Mouse (Mus musculus) liver, embryonic 15.5 days (tissue): ENCODE data around the gene Cdc14a. TPM values are rescaled to one million over a fixed set of nuclear protein-coding genes. Genes with fewer than 3 reads are reported as not detected.
A peak's percentile ranks its signal among the peaks of the same experiment; 100 is the strongest.

ENCODE experiments used
- ATAC-seq: fragments of 200-750 bp; cut with Nextera tagmentation; 2 replicates; pipeline ENCODE4 v1.8.0; 2017; ENCODE audit warnings: moderate number of reproducible peaks, mild to moderate bottlenecking, moderate library complexity; ENCODE audit not compliant: insufficient read depth
- H3K27ac ChIP-seq: fragments of 300-500 bp; sonication (generic); replicated peaks from 2 replicates; pipeline ENCODE4 v1.5.1; 2015; ENCODE audit warnings: mild to moderate bottlenecking, inconsistent platforms
- H3K27me3 ChIP-seq: fragments of 300-500 bp; sonication (generic); 2 replicates; pipeline ENCODE4 v1.6.1; 2015; ENCODE audit warnings: mild to moderate bottlenecking, inconsistent platforms
- H3K36me3 ChIP-seq: fragments of 300-500 bp; sonication (generic); replicated peaks from 2 replicates; pipeline ENCODE4 v1.6.1; 2015; ENCODE audit warnings: moderate library complexity, mild to moderate bottlenecking, inconsistent platforms
- H3K4me1 ChIP-seq: fragments of 300-500 bp; sonication (generic); replicated peaks from 2 replicates; pipeline ENCODE4 v1.6.1; 2015; ENCODE audit warnings: inconsistent platforms
- H3K4me2 ChIP-seq: fragments of 300-500 bp; sonication (generic); 2 replicates; pipeline ENCODE4 v1.6.1; 2015; ENCODE audit warnings: moderate library complexity, mild to moderate bottlenecking, inconsistent platforms
- H3K4me3 ChIP-seq: fragments of 300-500 bp; sonication (generic); replicated peaks from 2 replicates; pipeline ENCODE4 v1.5.1; 2015; ENCODE audit warnings: mild to moderate bottlenecking, inconsistent platforms
- H3K9ac ChIP-seq: fragments of 300-500 bp; sonication (generic); 2 replicates; pipeline ENCODE4 v1.6.1; 2015; ENCODE audit warnings: moderate library complexity, mild to moderate bottlenecking, inconsistent platforms
- H3K9me3 ChIP-seq: fragments of 300-500 bp; sonication (generic); replicated peaks from 2 replicates; pipeline ENCODE4 v1.6.1; 2016; ENCODE audit warnings: inconsistent platforms
- WGBS: fragments of 180-500 bp; shearing (Covaris S2); methylation state at CpG from one replicate; pipeline ENCODE4 v1.1.7; 2015; ENCODE audit warnings: mixed read lengths; ENCODE audit not compliant: insufficient replicate concordance; 5-methylcytosine and 5-hydroxymethylcytosine counted together
- polyA plus RNA-seq: library from polyadenylated mRNA; unstranded; fragments of >200 nt; fragmentation: Nextera tagmentation; extraction: Ambion mirVana; gene quantifications from 2 replicates; pipeline ENCODE4 v1.2.1, GENCODE M21; 2015

The Cdc14a gene
- polyA plus RNA-seq, 1 experiment from 2014 or later: 2.1 TPM

DNA sequence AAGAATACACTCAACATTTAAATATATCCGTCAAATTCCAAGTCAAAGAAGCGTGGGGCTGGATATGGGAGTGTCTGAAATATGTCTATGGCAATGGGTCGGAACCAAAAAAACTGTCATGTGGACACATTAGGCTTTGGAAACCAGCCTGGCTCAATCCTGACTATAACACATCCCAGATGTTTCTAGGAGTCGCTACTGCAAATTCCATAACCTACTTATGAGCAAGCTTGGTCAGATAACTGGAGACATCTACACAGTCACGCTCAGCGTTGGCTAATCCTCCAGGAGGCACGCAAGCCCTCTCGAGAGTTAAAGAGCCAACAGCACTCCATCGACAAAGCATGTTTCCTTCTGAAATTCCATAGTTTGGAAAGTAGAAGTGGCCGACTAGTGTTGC lies 125.1 kb downstream of the Cdc14a start:
- Histone ChIP-seq H3K4me2 (no peak overlapping the region), H3K4me1 (0 out of 2 replicates have a peak, but pooled peaks cover 7% of the 10 kb centered on the region), H3K27me3 (no peaks in the 10 kb centered on the region), H3K4me3 (no peak overlapping the region), H3K27ac (no peak overlapping the region), H3K9me3 (no peaks in the 10 kb centered on the region), H3K36me3 (peaks cover 4% of the 10 kb centered on the region), H3K9ac (no peak overlapping the region)
- WGBS: 77% methylated on average over 10 of the region's 10 CpGs
- ATAC-seq: no peak

DNA sequence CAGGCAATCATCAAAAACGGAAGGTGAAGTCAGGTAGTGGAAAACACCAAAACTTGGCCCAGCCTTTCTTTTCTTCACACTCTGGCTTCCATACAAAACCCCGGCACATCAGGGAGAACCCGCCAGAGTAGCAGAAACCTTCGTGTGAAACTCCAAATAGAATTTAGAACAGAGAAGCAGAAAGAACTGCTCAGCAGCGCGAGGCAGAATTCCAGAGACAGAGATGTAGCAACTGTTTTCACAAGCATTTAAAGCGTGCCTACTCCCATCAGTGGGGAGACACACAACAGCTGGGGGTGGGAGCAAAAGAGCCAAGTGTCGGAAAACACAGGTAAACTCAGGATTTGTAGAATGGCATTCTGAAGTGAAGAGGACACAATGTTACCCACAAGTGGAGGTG lies 125.8 kb downstream of the Cdc14a start:
- Histone ChIP-seq H3K27ac (no peak overlapping the region), H3K36me3 (peaks cover 7% of the 10 kb centered on the region), H3K9me3 (no peaks in the 10 kb centered on the region), H3K4me2 (no peak overlapping the region), H3K9ac (no peak overlapping the region), H3K4me1 (0 out of 2 replicates have a peak, but pooled peaks cover 5% of the 10 kb centered on the region), H3K4me3 (no peak overlapping the region), H3K27me3 (no peaks in the 10 kb centered on the region)
- WGBS: 79% methylated on average over 8 of the region's 8 CpGs
- no peak for ATAC-seq

DNA sequence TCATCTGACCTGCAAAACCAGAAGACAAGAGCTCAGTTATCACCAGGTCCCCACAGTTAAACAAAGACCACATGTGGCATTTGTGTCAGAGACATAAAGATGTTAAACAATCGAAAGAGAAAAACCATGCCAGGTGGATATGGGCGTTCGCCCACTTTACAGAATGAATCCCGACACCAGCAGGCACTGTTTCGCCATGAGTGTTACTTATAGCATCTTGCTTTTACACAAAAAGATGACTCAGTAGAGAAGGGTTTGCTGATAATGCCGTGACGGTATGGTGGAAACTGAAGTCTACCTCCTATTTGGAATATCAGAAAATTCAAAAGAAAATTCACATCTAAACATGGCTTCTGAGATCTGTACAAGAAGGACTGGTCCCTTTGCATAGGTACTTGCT lies 126.7 kb downstream of the Cdc14a start:
- H3K27me3 ChIP-seq: no peaks in the 10 kb centered on the region
- WGBS: 76% methylated on average over 7 of the region's 7 CpGs
- H3K4me3 ChIP-seq: no peak overlapping the region
- no peaks in the 10 kb centered on the region for H3K4me1 ChIP-seq
- no peaks in the 10 kb centered on the region for H3K9me3 ChIP-seq
- no peak overlapping the region for H3K4me2 ChIP-seq
- H3K9ac ChIP-seq: no peak overlapping the region
- no peak overlapping the region for H3K27ac ChIP-seq
- H3K36me3 ChIP-seq: peaks cover 7% of the 10 kb centered on the region
- ATAC-seq: no peak

DNA sequence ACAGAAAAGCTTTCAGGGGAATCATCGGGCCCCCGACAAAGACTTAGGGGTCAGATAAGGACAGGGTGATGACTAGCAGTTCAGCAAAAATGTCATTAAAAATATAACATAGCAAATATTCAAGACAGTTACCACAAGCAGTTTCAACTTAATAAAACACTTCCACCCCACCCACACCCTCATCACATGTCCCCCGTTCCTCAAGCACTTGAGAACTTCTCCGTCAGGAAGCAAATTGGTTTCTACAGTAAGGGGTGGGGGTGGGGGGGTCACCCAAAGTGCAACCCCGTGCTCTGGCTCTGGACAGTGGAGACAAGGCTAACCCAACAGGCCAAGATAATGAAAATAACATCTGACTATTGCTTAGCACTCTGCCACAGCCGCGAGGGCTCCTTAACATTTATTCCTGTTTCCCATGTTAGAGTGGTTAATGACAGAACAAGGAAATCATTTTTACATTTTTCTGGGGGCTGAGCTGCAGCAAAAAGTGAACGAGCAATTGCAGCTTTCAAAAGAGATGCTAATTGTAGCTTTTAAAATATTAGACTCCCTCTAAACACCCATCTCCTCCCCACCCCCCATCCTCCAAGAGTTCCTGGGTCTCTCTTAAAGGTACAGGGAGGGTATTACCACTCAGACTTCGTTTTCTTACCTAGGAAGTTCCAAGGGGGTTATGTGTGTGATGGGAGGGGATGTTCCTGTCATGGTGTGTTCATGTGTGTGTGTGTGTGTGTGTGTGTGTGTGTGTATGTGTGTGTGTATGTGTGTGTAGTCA lies 133.6 kb downstream of the Cdc14a start:
- no peaks in the 10 kb centered on the region for H3K9me3 ChIP-seq

DNA sequence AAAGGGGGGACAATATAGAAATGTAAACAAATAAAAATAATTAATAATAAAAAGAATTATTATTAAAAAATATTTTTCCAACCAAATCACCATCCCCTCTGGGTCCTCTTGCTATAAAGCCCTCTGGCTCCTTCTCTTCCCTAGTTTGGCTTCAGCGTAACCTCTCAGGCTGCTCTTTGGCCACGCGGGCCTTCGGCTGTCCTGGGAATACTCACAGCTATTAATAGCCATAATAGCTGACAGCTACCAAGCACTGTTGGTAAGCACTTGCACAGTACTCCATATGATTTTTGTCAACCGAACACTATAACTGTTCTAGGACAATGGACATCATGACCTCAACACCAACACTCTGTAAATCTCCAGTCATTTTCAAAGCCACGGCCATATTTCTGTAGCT lies 135.0 kb downstream of the Cdc14a start:
- ATAC-seq: no peak
- Histone ChIP-seq H3K9ac (no peak overlapping the region), H3K27me3 (no peaks in the 10 kb centered on the region), H3K9me3 (no peaks in the 10 kb centered on the region), H3K4me3 (no peak overlapping the region), H3K4me2 (no peak overlapping the region), H3K4me1 (no peaks in the 10 kb centered on the region), H3K27ac (no peak overlapping the region), H3K36me3 (peaks cover 4% of the 10 kb centered on the region)
- 83% methylated on average over 6 of the region's 6 CpGs for WGBS

More for the DNA sequence above, 133.6 kb downstream of the Cdc14a start:
- Histone ChIP-seq H3K27me3 (no peaks in the 10 kb centered on the region), H3K27ac (no peak overlapping the region), H3K4me2 (no peak overlapping the region), H3K36me3 (peaks cover 7% of the 10 kb centered on the region), H3K4me1 (no peaks in the 10 kb centered on the region), H3K9ac (no peak overlapping the region), H3K4me3 (no peak overlapping the region)
- WGBS: 71% methylated on average over 9 of the region's 9 CpGs
- no peak for ATAC-seq

DNA sequence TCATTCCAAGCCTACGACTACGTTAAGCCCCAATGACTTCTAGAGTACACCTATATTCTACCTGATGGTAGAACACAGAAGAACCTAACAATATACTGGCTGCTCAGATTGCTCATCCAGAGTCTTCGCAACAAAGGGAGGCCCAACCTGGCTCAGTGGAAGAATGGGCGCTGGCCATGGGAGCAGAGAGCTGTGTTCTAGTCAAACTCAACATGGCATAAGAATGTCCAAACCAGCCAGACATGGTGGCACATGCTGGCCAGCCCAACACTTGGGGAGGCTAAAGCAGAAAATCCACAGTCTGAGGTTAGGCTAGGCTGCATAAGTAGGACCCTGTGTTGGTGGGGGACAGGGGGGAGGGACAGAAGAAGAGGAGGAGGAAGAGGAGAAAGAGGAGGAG lies 139.1 kb downstream of the Cdc14a start:
- Histone ChIP-seq H3K27ac (no peak overlapping the region), H3K4me2 (no peak overlapping the region), H3K9ac (no peak overlapping the region), H3K4me1 (no peaks in the 10 kb centered on the region), H3K9me3 (no peaks in the 10 kb centered on the region), H3K36me3 (no peaks in the 10 kb centered on the region), H3K27me3 (no peaks in the 10 kb centered on the region), H3K4me3 (no peak overlapping the region)
- no peak for ATAC-seq
- WGBS: 83% methylated on average over 4 of the region's 4 CpGs

DNA sequence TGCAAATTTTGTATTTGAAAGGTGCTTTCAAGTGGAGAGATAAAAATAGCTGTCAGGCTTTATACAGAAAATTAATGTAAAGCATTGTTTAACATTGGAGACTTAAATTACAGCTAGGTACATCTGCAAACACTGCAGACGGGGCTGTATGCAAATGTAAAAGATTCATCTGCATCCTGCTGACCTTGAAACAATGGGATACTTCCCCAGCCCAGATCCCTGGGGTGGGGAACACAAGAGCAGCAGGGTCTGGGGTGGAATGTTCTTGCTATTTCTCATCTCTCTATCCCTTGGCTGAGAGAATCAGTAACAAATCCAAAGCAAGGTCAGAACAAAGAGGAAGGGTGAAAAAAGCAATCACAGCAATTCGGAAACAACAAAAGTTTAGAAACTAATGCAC lies 139.8 kb downstream of the Cdc14a start:
- Histone ChIP-seq H3K4me3 (no peak overlapping the region), H3K4me1 (no peaks in the 10 kb centered on the region), H3K9me3 (no peaks in the 10 kb centered on the region), H3K9ac (no peak overlapping the region), H3K4me2 (no peak overlapping the region), H3K27me3 (no peaks in the 10 kb centered on the region), H3K36me3 (no peaks in the 10 kb centered on the region), H3K27ac (no peak overlapping the region)
- ATAC-seq: no peak
- WGBS: 57% methylated on average over 2 of the region's 2 CpGs

DNA sequence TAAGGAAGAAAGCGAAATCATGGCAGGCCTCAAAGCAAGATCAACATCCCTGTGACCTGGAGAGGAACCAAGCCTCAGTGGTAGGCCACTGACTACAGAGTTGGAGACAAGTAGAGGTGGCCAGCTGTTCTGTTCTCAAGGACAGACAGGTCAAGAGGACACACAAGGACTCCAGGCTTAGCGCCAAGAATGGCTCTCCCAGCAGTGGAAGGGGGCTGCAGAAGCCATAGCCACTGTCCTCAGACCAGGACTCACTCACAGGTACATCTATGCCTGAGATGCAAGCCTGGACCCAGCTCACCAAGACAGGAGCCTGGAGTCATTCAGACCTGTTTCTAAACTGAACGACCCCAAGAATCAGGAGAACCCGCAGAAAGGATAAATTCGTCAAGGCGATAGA lies 142.2 kb downstream of the Cdc14a start:
- H3K9ac ChIP-seq: no peak overlapping the region
- H3K36me3 ChIP-seq: no peaks in the 10 kb centered on the region
- H3K4me1 ChIP-seq: no peaks in the 10 kb centered on the region; the same call in 1 of the 2 replicates
- 82% methylated on average over 6 of the region's 6 CpGs for WGBS
- ATAC-seq: no peak
- no peak overlapping the region for H3K4me2 ChIP-seq
- H3K4me3 ChIP-seq: no peak overlapping the region
- H3K9me3 ChIP-seq: no peaks in the 10 kb centered on the region
- H3K27me3 ChIP-seq: no peaks in the 10 kb centered on the region
- H3K27ac ChIP-seq: no peak overlapping the region

DNA sequence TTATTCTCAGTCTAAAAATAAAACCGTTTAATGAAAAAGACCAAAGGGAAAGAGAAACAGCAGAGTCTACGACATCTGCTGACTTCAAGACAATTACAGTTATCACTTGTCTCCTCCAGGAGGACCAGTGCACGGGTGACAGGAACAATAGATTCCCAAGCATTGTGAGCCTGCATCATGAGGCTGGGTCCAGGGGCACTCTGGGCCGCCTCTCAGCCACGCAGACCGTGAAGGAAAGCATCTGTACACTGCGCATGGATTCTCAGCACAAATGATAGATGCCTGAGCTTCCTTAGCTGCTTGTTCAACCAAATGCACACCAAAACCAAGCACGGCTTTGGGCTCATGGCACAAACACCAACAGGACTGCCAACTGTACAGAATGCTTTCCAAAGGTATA lies 146.7 kb downstream of the Cdc14a start:
- 77% methylated on average over 8 of the region's 8 CpGs for WGBS
- no peak overlapping the region for H3K4me2 ChIP-seq
- H3K27me3 ChIP-seq: no peaks in the 10 kb centered on the region
- H3K36me3 ChIP-seq: no peaks in the 10 kb centered on the region
- H3K9me3 ChIP-seq: no peaks in the 10 kb centered on the region
- H3K4me1 ChIP-seq: no peaks in the 10 kb centered on the region; the same call in 1 of the 2 replicates
- no peak overlapping the region for H3K9ac ChIP-seq
- ATAC-seq: no peak
- H3K4me3 ChIP-seq: no peak overlapping the region
- no peak overlapping the region for H3K27ac ChIP-seq

DNA sequence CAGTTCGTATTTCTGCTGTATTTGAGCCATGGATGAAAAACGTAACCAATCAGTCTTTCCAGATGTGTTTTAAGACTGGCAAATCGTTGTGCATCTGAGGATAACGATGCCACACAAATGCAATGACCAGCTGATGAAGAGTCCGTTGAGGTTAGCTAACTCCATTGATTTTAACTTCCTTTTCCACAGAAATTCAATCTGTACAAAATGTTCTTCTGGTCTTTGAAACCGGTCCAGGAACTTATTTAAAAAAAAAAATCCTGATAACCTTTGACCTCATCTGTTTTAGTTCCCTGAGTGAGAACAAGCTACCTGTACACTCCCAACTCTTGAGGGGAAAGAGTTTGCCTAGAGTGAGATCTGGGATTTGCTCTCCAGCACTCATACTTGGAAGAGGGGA lies 152.2 kb downstream of the Cdc14a start:
- no peaks in the 10 kb centered on the region; the same call in 1 of the 2 replicates for H3K4me1 ChIP-seq
- H3K9me3 ChIP-seq: no peaks in the 10 kb centered on the region
- no peak overlapping the region for H3K4me2 ChIP-seq
- WGBS: 60% methylated on average over 6 of the region's 6 CpGs
- H3K27ac ChIP-seq: no peak overlapping the region
- H3K9ac ChIP-seq: no peak overlapping the region
- no peaks in the 10 kb centered on the region for H3K36me3 ChIP-seq
- no peaks in the 10 kb centered on the region for H3K27me3 ChIP-seq
- no peak overlapping the region for H3K4me3 ChIP-seq
- ATAC-seq: no peak

DNA sequence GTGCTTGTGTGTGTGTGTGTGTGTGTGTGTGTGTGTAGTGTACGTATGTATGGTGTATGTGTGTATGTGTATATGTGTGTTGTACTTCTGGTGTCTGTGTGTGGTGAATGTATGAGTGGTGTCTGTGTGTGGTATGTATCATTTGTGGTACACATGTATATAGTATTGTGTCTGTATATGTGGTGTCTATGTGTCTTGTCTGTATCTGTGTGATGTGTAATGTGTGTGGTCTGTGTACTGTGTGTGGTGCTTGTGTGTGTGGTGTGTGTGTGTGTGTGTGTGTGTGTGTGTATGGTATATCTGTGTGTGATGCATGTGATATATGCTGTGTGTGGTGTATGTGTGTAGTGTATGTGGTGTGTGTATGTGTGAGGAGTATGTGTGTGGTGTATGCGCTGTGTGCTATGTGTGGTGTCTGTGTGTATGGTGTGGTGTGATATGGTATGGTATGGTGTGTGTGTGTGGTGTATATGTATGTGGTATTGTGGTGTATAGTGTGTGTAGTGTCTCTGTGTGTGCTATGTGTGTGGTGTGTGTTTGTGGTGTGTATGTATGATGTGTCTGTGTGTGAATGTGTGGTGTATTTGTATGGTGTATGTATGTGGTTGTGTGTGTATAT lies 156.7 kb downstream of the Cdc14a start:
- H3K9ac ChIP-seq: no peak overlapping the region
- H3K4me1 ChIP-seq: no peaks in the 10 kb centered on the region
- H3K9me3 ChIP-seq: no peaks in the 10 kb centered on the region
- 70% methylated on average over 2 of the region's 2 CpGs for WGBS
- no peaks in the 10 kb centered on the region for H3K27me3 ChIP-seq
- no peak overlapping the region for H3K4me2 ChIP-seq
- H3K4me3 ChIP-seq: no peak overlapping the region
- H3K36me3 ChIP-seq: no peaks in the 10 kb centered on the region
- no peak overlapping the region for H3K27ac ChIP-seq
- ATAC-seq: peak; percentile 22; the same call in 1 of the 2 replicates
